Mouse (Mus musculus) heart, postnatal 0 days (tissue): ENCODE data around the gene Pdk1. TPM values are rescaled to one million over a fixed set of nuclear protein-coding genes. Genes with fewer than 3 reads are reported as not detected.
"Not testable (repeated sequence)": the region's sequence is repeated elsewhere in the genome, so short reads cannot be mapped to it uniquely, and the experiment has no call there.

ENCODE experiments used
- ATAC-seq: fragments of 200-750 bp; cut with Nextera tagmentation; 2 replicates; pipeline ENCODE4 v1.8.0; 2017; ENCODE audit warnings: low read depth, moderate number of reproducible peaks, moderate library complexity; ENCODE audit not compliant: insufficient read depth
- DNase-seq: peaks from one replicate; pipeline ENCODE4 v3.0.0-alpha.2; 2016; ENCODE audit warnings: low spot score
- H3K27ac ChIP-seq: fragments of 300-500 bp; sonication (generic); 2 replicates; pipeline ENCODE4 v1.5.1; 2014; ENCODE audit warnings: low read depth, mild to moderate bottlenecking
- H3K27me3 ChIP-seq: fragments of 300-500 bp; sonication (generic); 2 replicates; pipeline ENCODE4 v1.6.1; 2014; ENCODE audit warnings: low read length, mixed read lengths; ENCODE audit not compliant: control insufficient read depth, insufficient read depth
- H3K36me3 ChIP-seq: fragments of 300-500 bp; sonication (generic); replicated peaks from 2 replicates; pipeline ENCODE4 v1.6.1; 2014; ENCODE audit warnings: low read length, mixed read lengths; ENCODE audit not compliant: control insufficient read depth, insufficient read depth
- H3K4me1 ChIP-seq: fragments of 300-500 bp; sonication (generic); 2 replicates; pipeline ENCODE4 v1.6.1; 2014; ENCODE audit warnings: antibody characterized with exemption; ENCODE audit not compliant: control insufficient read depth, insufficient read depth
- H3K4me2 ChIP-seq: fragments of 300-500 bp; sonication (generic); 2 replicates; pipeline ENCODE4 v1.6.1; 2014; ENCODE audit warnings: low read depth, mild to moderate bottlenecking, low read length, moderate library complexity
- H3K4me3 ChIP-seq: fragments of 300-500 bp; sonication (generic); 2 replicates; pipeline ENCODE4 v1.5.1; 2014; ENCODE audit warnings: low read depth, low read length
- H3K9ac ChIP-seq: fragments of 300-500 bp; sonication (generic); replicated peaks from 2 replicates; pipeline ENCODE4 v1.6.1; 2014; ENCODE audit warnings: low read depth, low read length, mixed read lengths
- H3K9me3 ChIP-seq: fragments of 300-500 bp; sonication (generic); replicated peaks from 2 replicates; pipeline ENCODE4 v1.6.1; 2016; ENCODE audit warnings: low read length; ENCODE audit not compliant: control insufficient read depth
- CTCF ChIP-seq: IDR thresholded peaks from 2 replicates; pipeline ENCODE4 v1.5.1; 2016; ENCODE audit warnings: antibody characterized with exemption, control low read depth, low read depth
- EP300 ChIP-seq: IDR thresholded peaks from 2 replicates; pipeline ENCODE4 v1.6.1; 2016; ENCODE audit warnings: antibody characterized with exemption, low read depth
- WGBS: fragments of 180-500 bp; shearing (Covaris S2); extraction: QIAGEN DNeasy Blood & Tissue Kit; methylation state at CpG from one replicate; pipeline ENCODE4 v1.1.7; 2014; 5-methylcytosine and 5-hydroxymethylcytosine counted together
- polyA plus RNA-seq: library from polyadenylated mRNA; unstranded; fragments of >200 nt; fragmentation: Nextera tagmentation; extraction: Ambion mirVana; gene quantifications from 2 replicates; pipeline ENCODE4 v1.2.1, GENCODE M21; 2015
- total RNA-seq: library from RNA; depleted of rRNA; stranded (reverse); fragments of >200 nt; gene quantifications from 2 replicates; pipeline ENCODE4 v1.2.3, GENCODE M21; 2014; ENCODE audit warnings: low replicate concordance

Gene Pdk1
- total and polyA plus RNA-seq, 2 experiments from 2014 or later = 65.0 to 181 TPM

DNA sequence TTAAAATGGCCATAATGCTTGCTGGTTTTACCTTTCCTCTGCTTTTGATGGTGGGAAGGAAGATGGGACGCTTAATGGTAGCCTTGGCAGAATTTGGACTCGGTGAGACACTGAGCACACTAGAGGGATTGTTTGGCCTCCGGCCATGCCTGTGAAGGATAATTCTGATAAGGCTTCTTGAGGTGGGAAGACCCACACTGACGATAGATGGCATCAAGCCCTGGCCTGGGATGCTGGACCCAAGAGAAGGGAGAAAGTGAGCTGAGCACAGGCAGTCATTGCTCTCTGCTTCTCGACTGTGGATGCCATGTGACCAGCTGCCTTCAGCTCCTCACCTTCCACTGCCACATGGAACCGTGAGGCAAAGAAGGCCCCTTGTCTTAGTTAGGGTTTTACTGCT, 28.1 kb upstream of the Pdk1 start:
- no peak for ATAC-seq
- no peaks in the 10 kb centered on the region for H3K4me1 ChIP-seq
- H3K27me3 ChIP-seq = no peaks in the 10 kb centered on the region
- H3K9me3 ChIP-seq = no peaks in the 10 kb centered on the region
- 78% methylated on average over 6 of the region's 6 CpGs for WGBS
- peaks cover 53% of the 10 kb centered on the region for H3K36me3 ChIP-seq
- no peak overlapping the region for H3K4me3 ChIP-seq
- TF ChIP-seq CTCF = no peak
- TF ChIP-seq EP300 = no peak
- no peak for DNase-seq
- H3K27ac ChIP-seq = no peak overlapping the region
- H3K9ac ChIP-seq = no peak overlapping the region
- H3K4me2 ChIP-seq = no peak overlapping the region

DNA sequence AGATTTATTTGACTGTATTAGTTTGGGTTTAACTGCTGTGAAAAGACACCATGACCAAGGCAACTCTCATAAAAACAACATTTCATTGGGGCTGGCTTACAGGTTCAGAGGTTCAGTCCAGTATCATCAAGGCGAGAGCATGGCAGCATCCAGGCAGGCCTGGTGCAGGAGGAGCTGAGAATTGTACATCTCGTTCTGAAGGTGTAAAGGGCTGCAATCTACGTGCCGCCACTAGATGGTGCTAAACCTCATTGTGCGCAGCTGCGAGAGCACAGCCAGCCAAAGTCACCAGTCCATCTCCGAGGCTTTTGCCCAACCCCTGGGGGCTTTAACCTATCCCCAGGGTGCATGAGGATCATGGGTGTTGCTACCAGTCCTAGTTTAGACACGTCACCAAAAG, 20.9 kb upstream of the Pdk1 start:
- peaks cover 44% of the 10 kb centered on the region for H3K36me3 ChIP-seq
- H3K4me2 ChIP-seq, H3K27me3 ChIP-seq, H3K4me3 ChIP-seq, H3K27ac ChIP-seq, H3K9me3 ChIP-seq, H3K9ac ChIP-seq, H3K4me1 ChIP-seq: not testable (repeated sequence)
- peak; percentile 55; the same call in 1 of the 2 replicates for ATAC-seq
- peak; percentile 47 for TF ChIP-seq CTCF
- 3% methylated on average over 6 of the region's 8 CpGs for WGBS
- peak; percentile 30 for DNase-seq

DNA sequence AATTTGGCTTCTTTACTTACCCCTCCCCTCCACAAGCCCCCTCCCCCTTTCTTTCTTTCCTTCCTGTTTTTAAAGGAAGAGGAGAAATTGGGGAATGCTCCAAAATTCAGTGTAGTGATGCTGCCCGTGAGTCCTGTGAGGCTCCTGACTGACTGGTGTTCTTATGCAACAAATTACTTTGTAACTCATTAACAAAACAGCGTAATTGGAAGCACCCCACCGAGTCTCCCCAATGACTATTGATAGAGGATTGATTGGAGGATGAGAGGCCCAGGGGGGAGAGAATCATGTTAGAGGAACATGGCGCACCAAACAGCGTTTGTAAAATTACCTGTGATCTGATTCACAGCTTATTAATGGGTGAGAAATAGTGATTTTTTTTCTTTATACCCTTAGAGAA, 17.9 kb upstream of the Pdk1 start:
- no peak for TF ChIP-seq EP300
- no peak for TF ChIP-seq CTCF
- Histone ChIP-seq H3K4me2 (no peak overlapping the region), H3K27ac (no peak overlapping the region), H3K4me1 (no peaks in the 10 kb centered on the region), H3K9me3 (no peaks in the 10 kb centered on the region), H3K4me3 (no peak overlapping the region), H3K36me3 (peaks cover 29% of the 10 kb centered on the region), H3K9ac (no peak overlapping the region), H3K27me3 (no peaks in the 10 kb centered on the region)
- WGBS = 83% methylated on average over 5 of the region's 5 CpGs
- DNase-seq (no peak), ATAC-seq (no peak)

DNA sequence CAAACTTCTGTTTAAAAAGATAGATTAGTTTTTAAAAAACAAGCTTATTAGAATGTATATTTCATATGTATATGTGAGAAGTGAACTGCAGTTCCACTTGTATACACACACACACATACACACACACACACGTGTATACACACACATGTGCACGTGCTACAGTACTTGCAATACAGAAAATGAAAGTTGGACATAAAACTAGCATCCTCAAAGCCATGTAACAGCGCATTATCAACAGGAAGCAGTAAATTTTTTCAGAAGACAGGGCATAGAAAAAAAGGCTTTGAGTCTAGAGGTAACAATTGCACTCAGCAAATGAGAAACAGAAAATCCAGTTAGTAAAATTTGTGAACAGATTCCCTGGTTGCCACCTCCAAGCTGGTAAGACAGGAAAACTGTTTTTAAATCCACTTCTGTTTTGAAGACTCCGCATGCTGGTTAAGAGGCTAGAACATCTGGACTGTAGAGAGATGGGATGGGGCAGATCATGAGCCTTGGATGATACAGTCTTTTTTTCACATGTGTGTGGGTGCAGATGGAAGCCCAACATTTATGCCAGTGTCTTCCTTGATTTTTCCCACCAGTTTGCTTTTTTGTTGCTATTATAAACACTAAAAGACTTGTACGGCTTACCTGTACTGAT, 9.4 kb upstream of the Pdk1 start:
- 82% methylated on average over 5 of the region's 5 CpGs for WGBS
- H3K27me3 ChIP-seq = no peaks in the 10 kb centered on the region
- ATAC-seq (no peak), DNase-seq (no peak)
- H3K4me1 ChIP-seq = 0 out of 2 replicates have a peak, but pooled peaks cover 7% of the 10 kb centered on the region
- H3K36me3 ChIP-seq = no peaks in the 10 kb centered on the region
- no peak overlapping the region for H3K4me2 ChIP-seq
- no peaks in the 10 kb centered on the region for H3K9me3 ChIP-seq
- H3K9ac ChIP-seq = no peak overlapping the region
- no peak overlapping the region for H3K4me3 ChIP-seq
- no peak overlapping the region for H3K27ac ChIP-seq
- TF ChIP-seq EP300 = no peak
- no peak for TF ChIP-seq CTCF

DNA sequence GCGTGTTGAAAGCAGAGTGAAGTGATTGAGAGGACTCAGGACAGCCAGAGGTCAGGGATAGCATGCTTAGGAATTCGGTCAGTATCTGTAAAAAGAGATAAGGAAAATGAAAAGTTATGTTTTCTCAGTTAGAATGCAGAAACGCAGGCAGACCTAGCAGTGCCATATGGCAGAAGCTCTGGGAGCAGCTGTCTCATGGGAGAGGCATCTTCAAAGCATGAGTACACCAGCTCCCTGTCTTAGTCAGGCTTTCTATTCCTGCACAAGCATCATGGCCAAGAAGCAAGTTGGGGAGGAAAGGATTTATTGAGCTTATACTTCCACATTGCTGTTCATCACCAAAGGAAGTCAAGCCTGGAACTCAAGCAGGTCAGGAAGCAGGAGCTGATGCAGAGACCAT, 8.0 kb upstream of the Pdk1 start:
- H3K36me3 ChIP-seq = no peaks in the 10 kb centered on the region
- 20% methylated on average over 3 of the region's 3 CpGs for WGBS
- no peaks in the 10 kb centered on the region for H3K9me3 ChIP-seq
- H3K27me3 ChIP-seq = no peaks in the 10 kb centered on the region
- ATAC-seq (no peak), DNase-seq (no peak)
- H3K4me1 ChIP-seq = 0 out of 2 replicates have a peak, but pooled peaks cover 7% of the 10 kb centered on the region
- TF ChIP-seq CTCF (no peak), EP300 (no peak)
- no peak overlapping the region for H3K4me2 ChIP-seq
- H3K9ac ChIP-seq = no peak overlapping the region
- H3K27ac ChIP-seq = no peak overlapping the region
- no peak overlapping the region for H3K4me3 ChIP-seq

DNA sequence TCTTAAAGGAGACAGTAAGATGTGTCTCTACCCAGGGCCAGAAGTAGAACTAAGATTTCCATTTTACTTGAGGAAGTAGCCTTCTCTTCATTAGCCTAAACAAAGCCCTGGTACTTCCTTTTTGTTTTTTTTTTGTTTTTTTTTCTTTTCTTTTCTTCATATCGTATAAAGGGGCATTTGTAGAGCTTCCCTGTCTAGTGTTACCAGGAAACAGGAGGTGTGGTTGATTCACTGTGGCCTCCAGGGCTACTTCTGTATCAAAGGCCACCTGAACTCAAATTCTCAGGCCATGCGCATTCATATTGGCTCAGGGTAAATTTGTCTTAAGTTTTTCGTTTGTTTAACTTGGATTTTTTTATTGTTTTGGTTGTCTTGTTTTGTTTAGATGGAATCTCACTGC, 7.1 kb upstream of the Pdk1 start:
- peak overlapping the region; percentile 53; the same call in 1 of the 2 replicates for H3K27ac ChIP-seq
- no peak for ATAC-seq
- WGBS = 63% methylated on average over 3 of the region's 3 CpGs

More for the DNA sequence above, 7.1 kb upstream of the Pdk1 start:
- no peak overlapping the region for H3K4me2 ChIP-seq
- H3K36me3 ChIP-seq = no peaks in the 10 kb centered on the region
- 0 out of 2 replicates have a peak, but pooled peaks cover 7% of the 10 kb centered on the region for H3K4me1 ChIP-seq
- no peaks in the 10 kb centered on the region for H3K9me3 ChIP-seq
- TF ChIP-seq EP300 = no peak
- no peak for TF ChIP-seq CTCF
- H3K9ac ChIP-seq = no peak overlapping the region
- H3K27me3 ChIP-seq = no peaks in the 10 kb centered on the region
- no peak overlapping the region for H3K4me3 ChIP-seq
- no peak for DNase-seq
